Mouse (Mus musculus): ENCODE data around the gene Gm7903.
"Not testable (repeated sequence)": the region's sequence is repeated elsewhere in the genome, so short reads cannot be mapped to it uniquely, and the experiment has no call there.

Gm7903 gene

GRCm38 (mm10) chrX:135433535-135433934 lies at the start of gene Gm7903:
Gene Gm7903, plus strand, starts transcription at chrX:135433835.
- DNase-seq (ENCODE audit: low read depth, low spot score), result not testable (repeated sequence)

- not testable (repeated sequence) for DNase-seq (ENCODE audit: low read depth, low spot score)
Observed at GRCm38 (mm10) chrX:135403578-135403977, 30.1 kb upstream of the Gm7903 start.

- not testable (repeated sequence) for DNase-seq (ENCODE audit: low read depth, low spot score)
Observed at GRCm38 (mm10) chrX:135421203-135421602, 12.4 kb upstream of the Gm7903 start.

- not testable (repeated sequence) for DNase-seq (ENCODE audit: low read depth, low spot score)
Observed at GRCm38 (mm10) chrX:135421824-135422223, 11.8 kb upstream of the Gm7903 start.

GRCm38 (mm10) chrX:135422473-135422872 lies 11.2 kb upstream of the Gm7903 start:
- not testable (repeated sequence) for DNase-seq (ENCODE audit: low read depth, low spot score)

GRCm38 (mm10) chrX:135464160-135464559 lies 30.5 kb downstream of the Gm7903 start:
- DNase-seq (ENCODE audit: low read depth, low spot score), result not testable (repeated sequence)

GRCm38 (mm10) chrX:135481902-135482301 lies 48.3 kb downstream of the Gm7903 start:
- DNase-seq (ENCODE audit: low read depth, low spot score), result not testable (repeated sequence)

GRCm38 (mm10) chrX:135483183-135483582 lies 49.5 kb downstream of the Gm7903 start:
- DNase-seq (ENCODE audit: low read depth, low spot score), result not testable (repeated sequence)

All from forelimb bud, embryonic 11.5 days (tissue).